In genomic region chr4:155308679-155309078, GRCm38 (mm10) we compare ENCODE assay signal across 13 mouse cellular contexts. TPM values are rescaled to one million over a fixed set of nuclear protein-coding genes. Genes with fewer than 3 reads are reported as not detected.
DNase-seq lines count a peak whose midpoint lies in the region; ATAC-seq lines count a peak whose summit lies in the region.
"Had no signal": no experiment of that assay in that cellular context is flagged by ENCODE, and none has a peak within 500 bp of the region (broad histone marks: within the 10 kb centered on the region; RNA-seq: fewer than 3 reads in every experiment).

No protein-coding gene starts in this region.

- no peaks in the 10 kb centered on the region for H3K27me3 ChIP-seq in hindbrain, embryonic 13.5 days
- H3K27me3 ChIP-seq in hindbrain, embryonic 12.5 days = peaks cover 3% of the 10 kb centered on the region; the same call in 1 of the 2 replicates
- H3K27me3 ChIP-seq in midbrain, embryonic 13.5 days = no peaks in the 10 kb centered on the region
- H3K27me3 ChIP-seq in midbrain, embryonic 14.5 days (ENCODE audit: control insufficient read depth, insufficient read depth, low read length) = no peaks in the 10 kb centered on the region
- H3K27me3 ChIP-seq in limb, embryonic 13.5 days = no peaks in the 10 kb centered on the region
- H3K27me3 ChIP-seq: stomach, embryonic 15.5 days had no signal

- no peaks in the 10 kb centered on the region for H3K36me3 ChIP-seq in hindbrain, embryonic 13.5 days
- H3K36me3 ChIP-seq in hindbrain, embryonic 12.5 days = no peaks in the 10 kb centered on the region
- H3K36me3 ChIP-seq in midbrain, embryonic 13.5 days = no peaks in the 10 kb centered on the region
- H3K36me3 ChIP-seq in midbrain, embryonic 14.5 days (ENCODE audit: control insufficient read depth, insufficient read depth, low read length) = no peaks in the 10 kb centered on the region
- no peaks in the 10 kb centered on the region for H3K36me3 ChIP-seq in limb, embryonic 13.5 days
- H3K36me3 ChIP-seq: heart, embryonic 10.5 days; midbrain, embryonic 10.5 days; stomach, embryonic 15.5 days had no signal

- WGBS in hindbrain, embryonic 13.5 days = 86% methylated on average over 12 of the region's 12 CpGs
- 88% methylated on average over 12 of the region's 12 CpGs for WGBS in hindbrain, embryonic 12.5 days
- WGBS in midbrain, embryonic 13.5 days = 82% methylated on average over 12 of the region's 12 CpGs
- WGBS in midbrain, embryonic 14.5 days = 84% methylated on average over 12 of the region's 12 CpGs
- 87% methylated on average over 12 of the region's 12 CpGs for WGBS in limb, embryonic 13.5 days

- H3K9ac ChIP-seq in hindbrain, embryonic 13.5 days = peak overlapping the region; percentile 68
- no peak overlapping the region for H3K9ac ChIP-seq in hindbrain, embryonic 12.5 days
- peak overlapping the region; percentile 26; the same call in 1 of the 2 replicates for H3K9ac ChIP-seq in midbrain, embryonic 13.5 days (replicated peaks)
- H3K9ac ChIP-seq in midbrain, embryonic 14.5 days (replicated peaks; ENCODE audit: low read length) = no peak overlapping the region
- H3K9ac ChIP-seq in limb, embryonic 13.5 days = peak overlapping the region; percentile 51; the same call in 1 of the 2 replicates
- H3K9ac ChIP-seq: stomach, embryonic 15.5 days had no signal

- no peaks in the 10 kb centered on the region for H3K9me3 ChIP-seq in hindbrain, embryonic 13.5 days
- no peaks in the 10 kb centered on the region for H3K9me3 ChIP-seq in hindbrain, embryonic 12.5 days (replicated peaks)
- H3K9me3 ChIP-seq in midbrain, embryonic 13.5 days = no peaks in the 10 kb centered on the region
- no peaks in the 10 kb centered on the region for H3K9me3 ChIP-seq in midbrain, embryonic 14.5 days (ENCODE audit: control insufficient read depth, low read length)
- no peaks in the 10 kb centered on the region for H3K9me3 ChIP-seq in limb, embryonic 13.5 days
- H3K9me3 ChIP-seq: heart, embryonic 10.5 days; midbrain, embryonic 10.5 days; stomach, embryonic 15.5 days had no signal

- peaks cover 44% of the 10 kb centered on the region for H3K4me1 ChIP-seq in hindbrain, embryonic 13.5 days (replicated peaks)
- peaks cover 21% of the 10 kb centered on the region for H3K4me1 ChIP-seq in hindbrain, embryonic 12.5 days
- H3K4me1 ChIP-seq in midbrain, embryonic 13.5 days (replicated peaks) = peaks cover 45% of the 10 kb centered on the region
- H3K4me1 ChIP-seq in midbrain, embryonic 14.5 days (ENCODE audit: control insufficient read depth, insufficient read depth, low read length) = peaks cover 39% of the 10 kb centered on the region
- peaks cover 39% of the 10 kb centered on the region for H3K4me1 ChIP-seq in limb, embryonic 13.5 days

- H3K27ac ChIP-seq in hindbrain, embryonic 13.5 days = peak overlapping the region; percentile 80
- H3K27ac ChIP-seq in hindbrain, embryonic 12.5 days = no peak overlapping the region
- no peak overlapping the region for H3K27ac ChIP-seq in midbrain, embryonic 13.5 days
- H3K27ac ChIP-seq in midbrain, embryonic 14.5 days (replicated peaks; ENCODE audit: low read depth, low read length) = no peak overlapping the region
- H3K27ac ChIP-seq in limb, embryonic 13.5 days = no peak overlapping the region
- H3K27ac ChIP-seq: macrophage had no signal

- no peak overlapping the region for H3K4me3 ChIP-seq in hindbrain, embryonic 13.5 days
- H3K4me3 ChIP-seq in hindbrain, embryonic 12.5 days = no peak overlapping the region
- no peak overlapping the region for H3K4me3 ChIP-seq in midbrain, embryonic 13.5 days (replicated peaks)
- H3K4me3 ChIP-seq in midbrain, embryonic 14.5 days (replicated peaks; ENCODE audit: low read depth, low read length) = no peak overlapping the region
- H3K4me3 ChIP-seq in limb, embryonic 13.5 days = no peak overlapping the region
- H3K4me3 ChIP-seq: myocyte had no signal

- no peak overlapping the region for H3K4me2 ChIP-seq in hindbrain, embryonic 13.5 days
- no peak overlapping the region; the same call in 1 of the 2 replicates for H3K4me2 ChIP-seq in hindbrain, embryonic 12.5 days (replicated peaks)
- no peak overlapping the region for H3K4me2 ChIP-seq in midbrain, embryonic 13.5 days (replicated peaks)
- no peak overlapping the region for H3K4me2 ChIP-seq in midbrain, embryonic 14.5 days (ENCODE audit: low read length)
- H3K4me2 ChIP-seq in limb, embryonic 13.5 days (replicated peaks) = no peak overlapping the region

- no peak for ATAC-seq in hindbrain, embryonic 13.5 days (ENCODE audit: low FRiP score)
- no peak for ATAC-seq in hindbrain, embryonic 12.5 days (ENCODE audit: low FRiP score)
- no peak for ATAC-seq in midbrain, embryonic 13.5 days
- ATAC-seq in midbrain, embryonic 14.5 days (ENCODE audit: low FRiP score, low TSS enrichment) = no peak
- no peak for ATAC-seq in limb, embryonic 13.5 days (ENCODE audit: low FRiP score, low read depth)

- DNase-seq in cerebellum, adult 11-12 months = peak; percentile 56
- DNase-seq in cerebellum, postnatal 14 days = no peak
- no peak for DNase-seq in midbrain, embryonic 14.5 days
- no peak for DNase-seq in lung, postnatal 14 days

RNA-seq across cellular contexts. Expression of gene Prkcz, which starts 52.5 kb away (rescaled TPM):
- polyA plus RNA-seq in hindbrain, embryonic 13.5 days (2015; fragmentation: Nextera tagmentation; extraction: Ambion mirVana) = 63.3 and 69.2 TPM in 2 replicates
- 33.7 and 33.9 TPM in 2 replicates for polyA plus RNA-seq in hindbrain, embryonic 12.5 days (2016; fragmentation: Nextera tagmentation; extraction: Ambion mirVana)
- polyA plus RNA-seq in midbrain, embryonic 13.5 days (2015; fragmentation: Nextera tagmentation; extraction: Ambion mirVana) = 56.7 and 59.5 TPM in 2 replicates
- 65.4 and 68.5 TPM in 2 replicates for polyA plus RNA-seq in midbrain, embryonic 14.5 days (2014; fragmentation: Nextera tagmentation; extraction: Ambion mirVana)
- polyA plus RNA-seq in limb, embryonic 13.5 days (2015; fragmentation: Nextera tagmentation; extraction: Ambion mirVana) = 7.2 and 9.2 TPM in 2 replicates
- polyA plus RNA-seq: macrophage had no signal

RNA-seq across cellular contexts. Expression of gene Faap20, which starts 59.1 kb away (rescaled TPM):
- polyA plus RNA-seq in hindbrain, embryonic 13.5 days (2015; fragmentation: Nextera tagmentation; extraction: Ambion mirVana) = 78.8 and 84.8 TPM in 2 replicates
- polyA plus RNA-seq in hindbrain, embryonic 12.5 days (2016; fragmentation: Nextera tagmentation; extraction: Ambion mirVana) = 90.8 and 98.6 TPM in 2 replicates
- polyA plus RNA-seq in midbrain, embryonic 13.5 days (2015; fragmentation: Nextera tagmentation; extraction: Ambion mirVana) = 91.2 and 92.7 TPM in 2 replicates
- polyA plus RNA-seq in midbrain, embryonic 14.5 days (2014; fragmentation: Nextera tagmentation; extraction: Ambion mirVana) = 74.1 and 85.6 TPM in 2 replicates
- 92.1 and 97.8 TPM in 2 replicates for polyA plus RNA-seq in limb, embryonic 13.5 days (2015; fragmentation: Nextera tagmentation; extraction: Ambion mirVana)

Comparison
In these comparisons a context has a peak if more than half of its experiments do, and no peak if none do; other contexts are left out.
1. H3K9ac ChIP-seq: peak in hindbrain, embryonic 13.5 days (single experiment), midbrain, embryonic 13.5 days (single experiment) and limb, embryonic 13.5 days (single experiment); none in hindbrain, embryonic 12.5 days (single experiment) and midbrain, embryonic 14.5 days (single experiment).